Mouse (Mus musculus) embryonic stem cell, embryonic (primary cell): ENCODE measurements around the gene Taf1d.

Experiments
- CTCF ChIA-PET, 4 experiments: fragments of 300-600 bp in 2 of 4; fragments of 350-600 bp in 2 of 4; sonication (Branson Sonifier 250); formaldehyde crosslinking; loops; one replicate each; lab custom pipeline; 2022; ENCODE audit warnings: inconsistent platforms in 2 of 4; lab: Charles Lee
- POLR2A ChIA-PET, 4 experiments: fragments of 300-600 bp in 2 of 4; fragments of 350-600 bp in 2 of 4; sonication (Branson Sonifier 250); formaldehyde crosslinking; loops; one replicate each; lab custom pipeline; 2022; ENCODE audit warnings: antibody characterized with exemption in 4 of 4, inconsistent platforms in 1 of 4; lab: Charles Lee

Gene Taf1d

DNA sequence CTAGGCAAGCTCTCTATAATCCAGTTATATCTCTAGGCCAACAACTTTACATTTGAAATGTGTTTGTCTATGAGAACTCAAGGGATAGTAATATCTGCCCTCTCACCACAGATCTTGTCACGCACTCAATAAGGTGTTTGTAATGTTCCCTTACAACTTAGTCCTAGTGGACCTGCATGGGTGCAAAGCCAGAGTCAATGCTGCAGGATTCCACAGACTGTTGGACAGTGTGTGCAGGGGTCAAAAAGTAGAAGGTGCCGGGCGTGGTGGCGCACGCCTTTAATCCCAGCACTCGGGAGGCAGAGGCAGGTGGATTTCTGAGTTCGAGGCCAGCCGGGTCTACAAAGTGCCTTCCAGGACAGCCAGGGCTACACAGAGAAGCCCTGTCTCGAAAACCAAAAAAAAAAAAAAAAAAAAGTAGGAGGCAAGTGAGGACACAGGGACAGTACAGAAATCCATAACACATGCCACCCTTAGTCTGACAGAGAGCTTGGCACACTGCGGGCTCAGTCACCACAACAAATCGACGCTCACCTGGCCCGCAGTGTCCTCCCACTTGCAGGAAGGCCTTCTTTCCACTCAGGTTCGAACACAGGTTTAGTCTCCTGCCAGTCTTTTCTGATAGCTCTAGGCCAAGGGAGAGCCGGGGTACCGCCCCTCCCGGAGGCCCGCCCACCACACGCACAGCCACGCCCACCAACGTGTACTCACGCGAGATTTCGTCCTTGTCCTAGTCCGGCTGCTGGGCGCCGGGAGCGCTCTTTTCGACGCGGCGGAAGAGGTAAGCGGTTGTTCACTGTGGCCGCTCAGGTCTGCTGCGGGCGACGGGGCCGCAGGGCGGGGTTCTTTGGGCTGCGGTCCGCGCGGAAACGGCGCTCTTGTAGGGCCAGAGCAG, at the start of gene Taf1d:
Gene Taf1d (plus strand): TSS at position 712 of the 895 bp plus-strand sequence.
- CTCF ChIA-PET = interaction anchor here in 3 of 4 experiments (0.5 to 1.4 kb wide), 6 partner anchors 18 to 427 kb away, joined by 3 to 7 read pairs (median 4); partner anchors contain the start of gene Vstm5 (in 1 of the 3)
- POLR2A ChIA-PET = interaction anchor here (0.6 to 14.9 kb wide), 138 partner anchors 9 to 1954 kb away, joined by 3 to 367 read pairs (median 4); partner anchors contain the start of genes Med17 (in 4 of the 4), Cep295 (in 3 of the 4), Panx1 (in 2 of the 4) and Vstm5 (in 2 of the 4)

- CTCF ChIA-PET = interaction anchor here in 2 of 4 experiments (1.0 to 1.2 kb wide), 2 partner anchors 15 kb away, joined by 3 to 4 read pairs; no protein-coding TSS in a partner anchor
- POLR2A ChIA-PET = interaction anchor here in 3 of 4 experiments (0.5 to 5.3 kb wide), 16 partner anchors 7 to 370 kb away, joined by 3 to 40 read pairs (median 5); partner anchors contain the start of genes 4931406C07Rik (in 3 of the 3), Taf1d (in 3 of the 3) and Med17 (in 1 of the 3)
These were observed 49.8 kb upstream of the Taf1d start for GRCm38 (mm10) chr9:15256214-15256613.

- POLR2A ChIA-PET = interaction anchor here in 2 of 4 experiments (1.3 to 1.7 kb wide), 4 partner anchors 10 to 17 kb away, joined by 3 to 6 read pairs (median 4); partner anchors contain the start of gene Med17 (in 1 of the 2)
- CTCF ChIA-PET = no interaction called here
These were observed 44.0 kb upstream of the Taf1d start for GRCm38 (mm10) chr9:15261980-15262379.

DNA sequence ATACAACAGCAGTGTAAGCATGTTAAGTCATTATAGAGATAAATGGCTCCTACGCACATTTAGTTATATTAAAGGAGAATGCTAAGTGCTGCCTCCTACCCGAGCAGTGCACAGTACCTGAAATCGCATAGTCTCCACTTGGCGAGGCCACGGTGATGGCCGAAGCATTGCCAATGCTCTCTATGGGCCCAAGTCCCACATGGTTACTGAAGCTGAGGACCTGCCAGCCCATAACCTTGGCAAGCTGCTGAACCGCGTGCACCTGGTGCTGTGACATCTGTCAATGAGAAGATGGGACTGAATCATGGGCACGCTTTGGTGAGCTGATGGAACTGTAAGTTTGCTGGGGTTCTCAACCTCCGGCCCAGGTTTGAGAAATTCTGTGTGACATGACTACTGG, 42.5 kb upstream of the Taf1d start:
- CTCF ChIA-PET = no interaction called here
- POLR2A ChIA-PET = interaction anchor here in 2 of 4 experiments (0.9 to 2.1 kb wide), 15 partner anchors 8 to 45 kb away, joined by 3 to 9 read pairs (median 4); partner anchors contain the start of genes Med17 (in 2 of the 2), 4931406C07Rik (in 1 of the 2) and Taf1d (in 1 of the 2)

- ChIA-PET CTCF (interaction anchor here in 1 of 4 experiments (0.6 kb wide), 1 partner anchor 116 kb away, joined by 3 read pairs; no protein-coding TSS in a partner anchor), POLR2A (interaction anchor here in 2 of 4 experiments (0.9 to 6.9 kb wide), 7 partner anchors 11 to 43 kb away, joined by 3 to 56 read pairs (median 4); partner anchors contain the start of genes 4931406C07Rik (in 2 of the 2) and Taf1d (in 2 of the 2))
These were observed 32.0 kb upstream of the Taf1d start for GRCm38 (mm10) chr9:15273981-15274380.

DNA sequence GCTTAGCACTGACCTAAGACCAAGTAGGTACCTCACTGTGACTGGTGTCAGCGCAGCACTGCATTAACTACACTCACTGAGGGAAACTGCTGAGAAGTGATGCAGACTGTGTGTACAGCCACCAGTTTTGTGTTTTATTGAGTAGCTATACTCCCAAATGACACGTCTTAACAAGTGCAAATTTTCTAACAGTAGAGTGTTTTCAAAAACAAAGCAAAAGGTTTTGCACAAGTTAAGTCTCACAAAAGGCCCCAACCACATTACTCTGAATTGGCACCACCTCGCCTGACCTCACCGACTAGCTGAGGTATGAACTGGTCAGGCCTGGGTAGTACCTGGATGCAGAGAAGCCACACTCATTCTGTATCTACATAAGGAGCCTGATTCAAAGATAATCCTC, 29.2 kb upstream of the Taf1d start:
- POLR2A ChIA-PET = interaction anchor here in 3 of 4 experiments (0.8 to 18.6 kb wide), 14 partner anchors 8 to 81 kb away, joined by 3 to 367 read pairs (median 6); partner anchors contain the start of genes 4931406C07Rik (in 2 of the 3), Taf1d (in 2 of the 3) and Cep295 (in 1 of the 3)

GRCm38 (mm10) chr9:15278343-15278742, 27.7 kb upstream of the Taf1d start:
- POLR2A ChIA-PET = interaction anchor here in 2 of 4 experiments (0.8 to 18.6 kb wide), 8 partner anchors 10 to 79 kb away, joined by 3 to 367 read pairs (median 9); partner anchors contain the start of genes 4931406C07Rik (in 2 of the 2), Taf1d (in 2 of the 2) and Cep295 (in 1 of the 2)
- CTCF ChIA-PET = interaction anchor here in 1 of 4 experiments (0.6 kb wide), 1 partner anchor 1002 kb away, joined by 3 read pairs; no protein-coding TSS in a partner anchor

More for the DNA sequence above, 29.2 kb upstream of the Taf1d start:
- CTCF ChIA-PET = interaction anchor here in 2 of 4 experiments (0.5 to 0.7 kb wide), 2 partner anchors 9 to 71 kb away, joined by 3 to 4 read pairs; no protein-coding TSS in a partner anchor

DNA sequence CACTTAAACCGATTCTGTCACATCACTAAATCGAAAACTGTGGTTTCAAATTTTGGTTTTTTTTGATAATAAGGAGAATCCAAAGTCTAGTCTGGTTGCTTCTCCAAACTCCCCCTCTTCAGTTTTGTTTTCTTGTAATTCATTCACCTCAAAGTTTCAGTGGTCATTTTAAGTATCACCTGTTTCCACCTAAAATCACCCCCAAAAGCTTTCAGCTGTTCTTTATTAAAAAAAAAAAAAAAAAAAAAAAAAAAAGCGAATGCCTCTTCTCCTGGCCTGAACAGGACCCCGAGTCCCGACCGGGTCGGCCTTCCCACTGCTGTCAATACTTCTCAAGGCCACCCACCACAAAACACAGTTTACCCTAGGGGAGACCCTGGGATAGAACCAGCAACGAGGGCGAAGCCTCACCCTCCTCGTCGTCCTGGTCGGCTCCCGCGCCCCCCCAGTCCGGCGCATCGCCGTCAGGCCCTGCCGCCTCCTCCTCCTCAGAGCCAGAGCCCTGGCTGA, 26.8 kb upstream of the Taf1d start:
- POLR2A ChIA-PET = interaction anchor here (0.6 to 18.6 kb wide), 48 partner anchors 9 to 1750 kb away, joined by 3 to 367 read pairs (median 4); partner anchors contain the start of genes 4931406C07Rik (in 4 of the 4), Taf1d (in 4 of the 4), Cep295 (in 2 of the 4) and Cwc15 (in 1 of the 4)
- CTCF ChIA-PET = interaction anchor here in 1 of 4 experiments (0.6 kb wide), 1 partner anchor 601 kb away, joined by 4 read pairs; no protein-coding TSS in a partner anchor

- CTCF ChIA-PET = interaction anchor here in 1 of 4 experiments (0.6 kb wide), 1 partner anchor 600 kb away, joined by 4 read pairs; no protein-coding TSS in a partner anchor
- POLR2A ChIA-PET = interaction anchor here (0.6 to 18.6 kb wide), 53 partner anchors 9 to 780 kb away, joined by 3 to 367 read pairs (median 4); partner anchors contain the start of genes 4931406C07Rik (in 4 of the 4), Taf1d (in 4 of the 4), Cep295 (in 3 of the 4) and Ankrd49 (in 1 of the 4)
These were observed 26.1 kb upstream of the Taf1d start, which contains the start of gene Med17 for GRCm38 (mm10) chr9:15279649-15280490. Med17 (minus strand) TSS chr9:15279931.

DNA sequence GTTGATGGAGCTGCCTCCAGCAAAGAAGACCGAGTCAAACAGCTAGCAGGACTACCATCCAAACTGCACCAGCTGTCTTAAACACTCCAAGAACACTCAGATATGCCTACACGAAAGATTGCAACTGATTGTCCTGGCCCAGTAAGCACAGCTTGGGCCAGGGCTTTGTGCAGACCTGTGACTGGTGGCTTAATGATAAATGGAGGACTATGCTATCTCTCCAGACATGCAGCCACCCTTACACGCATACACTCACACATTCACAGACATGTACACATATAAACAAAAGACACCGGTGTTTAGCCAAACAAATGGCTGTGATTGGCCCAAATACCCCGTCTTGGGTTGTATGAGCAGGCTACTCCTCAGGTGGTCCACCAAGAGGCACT, 25.5 kb upstream of the Taf1d start:
- ChIA-PET POLR2A (interaction anchor here (0.6 to 18.6 kb wide), 34 partner anchors 8 to 780 kb away, joined by 3 to 367 read pairs (median 6); partner anchors contain the start of genes 4931406C07Rik (in 4 of the 4), Taf1d (in 4 of the 4), Ankrd49 (in 1 of the 4) and Cwc15 (in 1 of the 4)), CTCF (no interaction called here)

GRCm38 (mm10) chr9:15285443-15285842, 20.6 kb upstream of the Taf1d start:
- ChIA-PET POLR2A (interaction anchor here (0.9 to 18.6 kb wide), 13 partner anchors 9 to 381 kb away, joined by 3 to 367 read pairs (median 6); partner anchors contain the start of genes Taf1d (in 4 of the 4), 4931406C07Rik (in 3 of the 4), Cep295 (in 1 of the 4) and Izumo1r (in 1 of the 4)), CTCF (interaction anchor here in 3 of 4 experiments (0.6 to 1.6 kb wide), 11 partner anchors 8 to 595 kb away, joined by 3 to 16 read pairs (median 5); partner anchors contain the start of gene Taf1d (in 1 of the 3))

GRCm38 (mm10) chr9:15287846-15288245, 18.2 kb upstream of the Taf1d start:
- ChIA-PET POLR2A (interaction anchor here in 2 of 4 experiments (1.1 to 18.6 kb wide), 8 partner anchors 8 to 47 kb away, joined by 3 to 367 read pairs (median 4); partner anchors contain the start of genes 4931406C07Rik (in 2 of the 2), Med17 (in 2 of the 2) and Taf1d (in 2 of the 2)), CTCF (interaction anchor here in 3 of 4 experiments (0.6 to 1.4 kb wide), 5 partner anchors 15 to 1011 kb away, joined by 3 to 5 read pairs (median 3); no protein-coding TSS in a partner anchor)

- POLR2A ChIA-PET = interaction anchor here in 2 of 4 experiments (0.9 to 18.6 kb wide), 8 partner anchors 8 to 47 kb away, joined by 3 to 367 read pairs (median 4); partner anchors contain the start of genes 4931406C07Rik (in 2 of the 2), Med17 (in 2 of the 2) and Taf1d (in 2 of the 2)
- CTCF ChIA-PET = interaction anchor here in 3 of 4 experiments (0.6 to 1.4 kb wide), 6 partner anchors 14 to 1011 kb away, joined by 3 to 5 read pairs (median 3); no protein-coding TSS in a partner anchor
These were observed 17.6 kb upstream of the Taf1d start for GRCm38 (mm10) chr9:15288402-15288801.

- POLR2A ChIA-PET = interaction anchor here in 2 of 4 experiments (0.9 to 18.6 kb wide), 7 partner anchors 9 to 46 kb away, joined by 3 to 367 read pairs (median 3); partner anchors contain the start of genes 4931406C07Rik (in 2 of the 2), Med17 (in 2 of the 2) and Taf1d (in 2 of the 2)
- CTCF ChIA-PET = interaction anchor here in 1 of 4 experiments (1.4 kb wide), 1 partner anchor 48 kb away, joined by 3 read pairs; no protein-coding TSS in a partner anchor
These were observed 16.8 kb upstream of the Taf1d start for GRCm38 (mm10) chr9:15289251-15289650.

DNA sequence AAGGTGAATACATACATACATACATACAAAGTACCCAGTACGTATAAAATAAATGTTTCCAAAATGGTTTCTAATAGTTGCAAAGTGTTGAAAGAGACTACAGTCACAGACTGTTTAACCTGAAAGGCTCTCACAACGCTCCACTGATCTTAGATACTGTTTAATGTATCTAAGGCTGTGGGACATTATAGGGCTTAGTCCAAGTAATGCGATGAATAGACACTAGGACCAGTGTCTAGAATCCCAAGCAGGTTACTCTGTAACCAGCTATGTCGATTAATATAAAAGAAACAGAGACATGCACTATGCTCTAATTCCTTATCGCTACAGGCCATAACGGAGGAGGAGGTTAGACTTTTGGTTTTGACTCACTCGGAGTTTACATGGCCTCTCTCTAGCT, 8.9 kb upstream of the Taf1d start:
- ChIA-PET POLR2A (interaction anchor here in 3 of 4 experiments (1.0 to 3.5 kb wide), 4 partner anchors 9 to 16 kb away, joined by 3 to 35 read pairs (median 14); partner anchors contain the start of genes 4931406C07Rik (in 3 of the 3), Taf1d (in 3 of the 3) and Med17 (in 1 of the 3)), CTCF (interaction anchor here in 1 of 4 experiments (0.6 kb wide), 1 partner anchor 1295 kb away, joined by 3 read pairs; no protein-coding TSS in a partner anchor)
